Mouse (Mus musculus) adrenal gland (tissue): Measurements from ENCODE around the gene Sbk1.

Experiments used
- intact Hi-C: fragments of 180-260 bp; cut with DNase I; formaldehyde crosslinking; loops from one replicate; pipeline ENCODE4 v1.15.1; 2025

Sbk1 gene

DNA sequence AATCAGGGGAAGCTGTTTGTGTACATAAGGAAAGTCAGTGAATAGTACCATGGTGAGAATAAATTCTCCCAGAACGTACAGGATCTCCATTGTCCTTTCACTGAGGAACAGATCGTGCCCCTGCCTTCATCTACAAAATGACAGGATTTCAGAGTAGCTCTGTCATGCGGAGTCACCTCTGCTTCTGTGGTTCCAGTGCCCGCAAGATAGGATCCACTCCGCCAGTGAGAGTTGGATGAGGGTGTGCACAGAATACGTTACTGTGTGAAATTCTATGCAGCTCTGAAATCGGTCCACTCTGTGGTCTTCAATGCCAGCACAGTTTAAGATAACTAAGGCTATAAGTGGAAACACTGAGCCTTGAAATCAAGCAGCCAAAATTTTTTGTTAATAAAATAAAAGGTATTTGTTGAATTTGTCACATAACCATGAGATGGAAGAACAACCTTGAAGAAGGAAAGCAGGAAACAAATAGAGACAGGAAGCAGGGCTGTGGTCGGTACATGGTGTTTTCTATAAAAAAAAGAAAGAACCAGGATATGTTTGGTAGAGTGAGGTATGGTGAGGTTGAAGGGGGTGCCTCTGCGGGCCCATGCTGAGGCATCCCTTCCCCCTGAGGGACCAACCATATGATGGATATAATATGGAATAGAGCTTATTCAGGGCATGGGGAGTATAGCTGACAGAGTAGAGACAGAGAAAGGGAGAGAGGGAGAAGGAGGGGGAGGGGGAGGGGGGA lies 57.7 kb downstream of the Sbk1 start:
- intact Hi-C loops = loop anchor here (10.0 kb wide), 1 partner anchor 195 kb away; no protein-coding TSS in a partner anchor

DNA sequence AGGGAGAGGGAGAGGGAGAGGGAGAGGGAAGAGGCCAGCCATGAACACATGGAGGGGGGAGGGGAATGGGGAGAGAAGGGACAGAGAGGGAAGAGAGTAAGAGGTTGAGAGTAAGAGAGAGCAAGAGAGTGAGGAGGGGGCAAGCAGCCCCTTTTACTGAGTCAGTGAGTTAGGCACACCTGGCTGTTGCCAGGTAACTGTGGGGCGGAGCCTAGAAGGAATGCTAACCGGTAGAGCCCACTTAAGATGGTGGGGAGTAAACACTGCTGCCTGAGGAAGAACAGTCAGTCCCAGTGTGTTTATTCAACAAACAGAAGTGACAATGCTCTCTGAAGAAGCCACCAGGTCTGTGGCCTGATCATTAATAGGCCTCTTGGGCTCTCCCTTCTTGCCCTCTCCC lies 58.3 kb downstream of the Sbk1 start:
- intact Hi-C loops = no loop called here

DNA sequence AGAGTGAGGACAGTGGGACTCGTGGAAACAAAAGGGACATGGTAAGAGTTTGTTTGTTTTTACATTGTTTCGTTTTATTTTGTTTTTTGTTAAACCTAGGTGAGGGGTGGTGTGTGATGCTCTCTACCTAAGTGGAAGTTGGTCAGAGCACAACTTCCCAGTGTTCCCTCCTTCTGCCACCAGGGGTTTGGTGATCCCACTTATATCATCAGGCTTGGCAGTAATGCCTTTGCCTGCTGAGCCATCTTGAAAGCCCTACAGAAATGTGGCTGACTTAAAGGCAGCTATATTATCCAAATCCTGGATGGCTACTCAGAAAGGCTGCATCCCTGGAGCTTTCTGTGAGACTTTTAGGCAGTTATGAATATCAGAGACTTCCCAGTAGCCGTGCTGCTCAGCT lies 60.3 kb downstream of the Sbk1 start:
- intact Hi-C loops = no loop called here

DNA sequence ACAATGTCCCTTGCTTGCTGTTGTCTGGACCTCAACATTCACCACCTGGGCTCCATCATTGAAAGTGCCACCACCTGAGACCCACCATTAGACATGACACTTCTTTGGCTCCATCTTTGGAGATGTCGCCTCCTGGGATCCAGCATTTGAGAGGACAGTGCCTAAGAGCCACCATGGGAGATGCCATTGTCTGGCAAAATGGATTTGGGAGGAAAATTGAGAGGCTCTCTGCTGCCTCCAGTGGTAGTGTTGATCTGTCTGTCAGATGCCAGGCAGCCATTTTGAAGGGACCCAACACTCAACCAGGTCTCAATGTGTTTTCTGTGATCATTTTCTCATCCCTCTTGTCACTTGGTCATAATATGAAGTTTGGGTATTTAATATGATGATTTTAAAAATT lies 63.1 kb downstream of the Sbk1 start:
- intact Hi-C loops = no loop called here

DNA sequence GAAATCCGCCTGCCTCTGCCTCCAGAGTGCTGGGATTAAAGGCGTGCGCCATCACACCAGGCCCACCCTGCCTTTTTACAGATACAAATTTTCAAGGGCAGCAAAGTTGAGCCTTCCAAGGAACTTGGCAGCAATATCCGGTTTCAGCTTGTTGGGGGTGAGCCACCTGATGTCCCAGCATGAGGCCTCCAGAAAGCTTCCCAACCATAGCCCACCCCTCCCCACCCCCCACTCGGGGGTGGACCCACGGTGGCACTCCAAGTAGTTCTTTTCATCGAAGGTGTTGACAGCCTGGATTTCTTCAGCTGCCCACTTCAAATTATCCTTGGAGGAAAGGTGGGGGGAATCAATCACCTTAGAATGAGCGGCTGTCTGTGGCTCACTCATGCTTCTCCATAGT lies 66.5 kb downstream of the Sbk1 start:
- intact Hi-C loops = no loop called here

DNA sequence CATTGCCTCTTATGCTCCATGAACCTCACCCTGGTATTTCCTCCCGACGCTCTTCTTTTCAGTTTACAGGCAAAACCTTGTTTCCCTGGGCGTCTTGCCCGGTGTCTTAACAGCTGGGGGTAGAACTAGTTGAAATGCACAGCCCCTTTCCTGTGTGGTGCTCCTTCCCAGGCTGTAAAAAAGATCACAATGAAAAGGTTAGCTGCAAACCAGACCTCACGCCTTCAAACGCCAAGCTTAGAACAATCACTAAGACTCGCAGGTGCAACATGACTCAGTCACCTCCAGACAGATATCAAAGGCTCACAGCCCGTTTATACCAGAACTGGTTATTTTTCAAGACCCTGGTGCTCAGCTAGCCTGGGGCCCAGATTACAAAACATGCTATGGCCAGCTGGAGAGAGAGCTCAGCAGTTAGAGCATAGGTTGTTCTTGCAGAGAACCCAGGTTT lies 67.1 kb downstream of the Sbk1 start:
- intact Hi-C loops = no loop called here

DNA sequence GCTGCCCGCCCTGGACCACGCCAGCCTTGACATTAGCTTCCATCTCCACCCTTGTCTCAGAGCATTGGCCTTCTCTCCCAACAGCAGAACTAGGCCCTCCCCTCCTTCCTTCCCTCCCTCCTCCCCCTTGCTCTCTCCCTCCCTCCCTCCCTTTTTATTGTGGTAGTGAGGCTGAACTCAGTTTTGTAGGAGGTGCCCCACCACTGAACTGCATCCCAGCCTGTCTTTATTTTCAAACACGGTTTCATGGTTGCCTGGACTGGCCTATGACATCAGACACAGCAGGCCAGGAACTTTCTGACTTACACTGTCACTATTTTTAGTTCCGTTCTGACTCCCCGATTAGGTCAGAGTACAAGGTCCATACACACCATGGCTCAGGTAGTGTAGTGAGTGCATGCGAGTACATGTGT lies 67.8 kb downstream of the Sbk1 start:
- intact Hi-C loops = no loop called here

DNA sequence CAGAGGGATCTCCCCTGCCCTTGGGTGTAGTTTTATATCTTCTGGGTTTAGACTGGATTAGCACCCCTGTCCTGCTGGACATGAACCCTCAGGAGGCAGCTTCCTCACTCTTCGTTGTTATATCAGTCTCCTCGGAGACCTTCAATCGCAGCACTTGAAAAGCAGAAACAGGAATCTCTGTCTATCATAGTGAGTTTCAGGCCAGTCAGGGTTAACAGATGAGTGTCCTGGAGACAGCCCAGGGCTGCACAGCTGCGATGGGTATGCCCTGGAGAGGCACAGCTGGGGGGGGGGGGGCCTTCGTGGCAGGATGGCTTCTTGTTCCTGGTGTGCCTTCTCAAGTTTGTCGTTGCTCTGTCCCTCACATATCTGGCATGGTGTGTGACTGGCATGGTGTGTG lies 68.5 kb downstream of the Sbk1 start:
- intact Hi-C loops = no loop called here
